Mouse (Mus musculus) cerebellum, adult 11-12 months (tissue): ENCODE measurements at regions not wholly inside any gene's neighbourhood (a gene's known extent, or its start where the extent isn't known, plus 50 kb on each side); places are given as distances from the start of the nearest gene placed in this dataset.

Source experiments
- DNase-seq: peaks from one replicate; pipeline ENCODE4 v3.0.0; 2022

GRCm38 (mm10) chr4:105327711-105328471 is 170.7 kb downstream of the Plpp3 start:
- no peak for DNase-seq

- DNase-seq: peak; percentile 24
Observed at GRCm38 (mm10) chr4:105328776-105329175, 171.6 kb downstream of the Plpp3 start.

GRCm38 (mm10) chr4:105332081-105332480 is 174.9 kb downstream of the Plpp3 start:
- DNase-seq: no peak

- DNase-seq: no peak
Observed at GRCm38 (mm10) chr4:105335872-105336271, 178.7 kb downstream of the Plpp3 start.

GRCm38 (mm10) chr4:105336557-105336956 is 179.4 kb downstream of the Plpp3 start:
- no peak for DNase-seq

- no peak for DNase-seq
Observed at GRCm38 (mm10) chr4:105338131-105338530, 181.0 kb downstream of the Plpp3 start.

GRCm38 (mm10) chr4:105338861-105339260 is 181.7 kb downstream of the Plpp3 start:
- DNase-seq: no peak

- DNase-seq: no peak
Observed at GRCm38 (mm10) chr4:105341274-105341673, 184.1 kb downstream of the Plpp3 start.

- DNase-seq: no peak
Observed at GRCm38 (mm10) chr4:105346846-105347245, 189.7 kb downstream of the Plpp3 start.

- no peak for DNase-seq
Observed at GRCm38 (mm10) chr4:105347911-105348310, 190.8 kb downstream of the Plpp3 start.

GRCm38 (mm10) chr4:105349316-105350207 is 192.4 kb downstream of the Plpp3 start:
- no peak for DNase-seq

- no peak for DNase-seq
Observed at GRCm38 (mm10) chr4:105352342-105352741, 195.2 kb downstream of the Plpp3 start.

- no peak for DNase-seq
Observed at GRCm38 (mm10) chr4:105352953-105353352, 195.8 kb downstream of the Plpp3 start.

GRCm38 (mm10) chr4:105354097-105354496 is 196.9 kb downstream of the Plpp3 start:
- no peak for DNase-seq

- no peak for DNase-seq
Observed at GRCm38 (mm10) chr4:105356616-105357015, 199.5 kb downstream of the Plpp3 start.

GRCm38 (mm10) chr4:105358725-105359124 is 201.6 kb downstream of the Plpp3 start:
- DNase-seq: no peak

GRCm38 (mm10) chr4:105364496-105364895 is 207.3 kb downstream of the Plpp3 start:
- DNase-seq: no peak

- DNase-seq: no peak
Observed at GRCm38 (mm10) chr4:105365076-105365475, 207.9 kb downstream of the Plpp3 start.

- no peak for DNase-seq
Observed at GRCm38 (mm10) chr4:105376591-105376990, 219.4 kb downstream of the Plpp3 start.

GRCm38 (mm10) chr4:105377469-105378187 is 220.5 kb downstream of the Plpp3 start:
- no peak for DNase-seq

GRCm38 (mm10) chr4:105384826-105385225 is 227.7 kb downstream of the Plpp3 start:
- DNase-seq: no peak

- no peak for DNase-seq
Observed at GRCm38 (mm10) chr4:105385481-105385880, 228.3 kb downstream of the Plpp3 start.

GRCm38 (mm10) chr4:105390378-105390777 is 233.2 kb downstream of the Plpp3 start:
- no peak for DNase-seq
